ENCODE assay signal across 8 mouse cellular contexts in the genomic region with DNA sequence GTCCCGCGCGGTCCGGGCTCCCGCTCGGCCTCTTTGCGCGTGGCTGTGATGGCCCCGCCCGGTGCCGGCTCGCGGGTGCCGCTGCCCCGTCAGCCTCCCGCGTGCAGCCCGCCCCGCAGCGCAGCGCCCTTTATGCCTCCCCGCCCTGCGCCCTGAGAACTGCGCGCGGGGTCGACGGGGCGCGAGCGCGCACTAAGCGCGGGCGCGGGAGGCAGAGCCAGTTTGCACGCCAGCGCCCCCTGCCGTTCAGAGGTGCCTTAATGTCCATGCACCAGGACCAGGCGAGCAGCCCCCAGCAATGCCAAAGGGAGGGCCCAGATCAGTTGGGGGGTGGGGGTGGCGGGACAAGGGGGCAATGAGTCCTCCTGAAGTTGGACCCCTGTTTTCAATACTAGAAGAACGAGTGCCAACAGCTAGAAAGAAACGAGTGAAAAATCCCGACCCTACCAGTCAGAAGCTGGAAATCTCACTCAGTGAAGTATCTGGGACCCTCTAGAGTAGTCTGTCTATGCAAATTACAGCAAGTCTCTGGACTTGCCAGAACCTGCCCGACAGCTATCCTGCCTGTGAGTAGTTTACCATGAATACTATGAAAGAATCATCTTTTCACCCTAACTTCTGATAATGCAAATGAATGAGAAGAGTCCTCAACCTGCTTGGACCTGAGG. TPM values are rescaled to one million over a fixed set of nuclear protein-coding genes. Genes with fewer than 3 reads are reported as not detected.
A peak's percentile ranks its signal among the peaks of the same experiment; 100 is the strongest.
DNase-seq lines count a peak whose midpoint lies in the region; ATAC-seq and TF ChIP-seq lines count a peak whose summit lies in the region.

A gene (minus strand): TSS at position 151 of the 668 bp plus-strand sequence.

- H3K4me3 ChIP-seq in intestine, postnatal 0 days (ENCODE audit: low read depth, low read length): peak within 1 kb of the TSS; percentile 90
- peak within 1 kb of the TSS; percentile 97 for H3K4me3 ChIP-seq in midbrain, embryonic 10.5 days

- no peaks in the 10 kb centered on the region for H3K9me3 ChIP-seq in intestine, postnatal 0 days (ENCODE audit: control insufficient read depth)
- no peaks in the 10 kb centered on the region for H3K9me3 ChIP-seq in midbrain, embryonic 10.5 days (replicated peaks)

- H3K36me3 ChIP-seq in intestine, postnatal 0 days (ENCODE audit: control insufficient read depth, insufficient read depth): no peaks in the 10 kb centered on the region
- H3K36me3 ChIP-seq in midbrain, embryonic 10.5 days: peaks cover 18% of the 10 kb centered on the region

- WGBS in intestine, postnatal 0 days: under 1% methylated on average over 45 of the region's 45 CpGs
- WGBS in midbrain, embryonic 10.5 days: 1% methylated on average over 45 of the region's 45 CpGs

- H3K27ac ChIP-seq in intestine, postnatal 0 days (ENCODE audit: low read depth, low read length): peak within 1 kb of the TSS; percentile 50; the same call in 1 of the 2 replicates
- H3K27ac ChIP-seq in midbrain, embryonic 10.5 days (replicated peaks): peak within 1 kb of the TSS; percentile 99

- H3K9ac ChIP-seq in intestine, postnatal 0 days (ENCODE audit: low read depth, low read length): peak within 1 kb of the TSS; percentile 67

- DNase-seq in adrenal gland, postnatal 10 days: peak; percentile 98
- DNase-seq in embryo, embryonic 9.5 days (ENCODE audit: extremely low spot score): peak; percentile 90
- no peak for DNase-seq in gonadal fat pad, adult 2 months (ENCODE audit: low read depth)
- peak; percentile 90 to 91 for DNase-seq in left cerebral cortex, postnatal 36 days (ENCODE audit: low spot score in 2 of 2)
- DNase-seq in midbrain, embryonic 10.5 days (ENCODE audit: low spot score): peak; percentile 90
- peak; percentile 100 for DNase-seq in right cerebral cortex, postnatal 4 days
- DNase-seq in yolk sac, embryonic 10.5 days (ENCODE audit: low spot score): peak; percentile 66

- peak; percentile 93 for TF ChIP-seq CTCF in intestine, postnatal 0 days (IDR thresholded peaks at IDR 0.05; ENCODE audit: low read depth)

- H3K27me3 ChIP-seq in intestine, postnatal 0 days (replicated peaks; ENCODE audit: control insufficient read depth, insufficient read depth, low read length): no peaks in the 10 kb centered on the region
- H3K27me3 ChIP-seq in midbrain, embryonic 10.5 days (ENCODE audit: low read depth, poor library complexity, severe bottlenecking): no peaks in the 10 kb centered on the region; the same call in 1 of the 2 replicates

- ATAC-seq in intestine, postnatal 0 days: peak; percentile 84

- peak within 1 kb of the TSS; percentile 97 for H3K4me2 ChIP-seq in intestine, postnatal 0 days (replicated peaks; ENCODE audit: low read depth)

- intact Hi-C loops in left cerebral cortex, postnatal 36 days (cut with DNase I): loop anchor here (2.0 to 5.0 kb wide), 2 partner anchors 38 to 102 kb away; no protein-coding TSS in a partner anchor

- H3K4me1 ChIP-seq in intestine, postnatal 0 days (replicated peaks; ENCODE audit: control insufficient read depth, insufficient read depth, low read length): no peaks in the 10 kb centered on the region
- H3K4me1 ChIP-seq in midbrain, embryonic 10.5 days: peaks cover 48% of the 10 kb centered on the region

RNA-seq across cellular contexts. Expression of the gene that starts here (rescaled TPM):
- total RNA-seq in adrenal gland, postnatal 10 days (2021): 10 to 100 TPM; 32.3 to 48.8 TPM
- 11.3 and 16.4 TPM in 2 replicates for polyA plus RNA-seq in gonadal fat pad, adult 2 months (2012; rRNA removed)
- polyA plus RNA-seq in intestine, postnatal 0 days (2015; fragmentation: Nextera tagmentation; extraction: Ambion mirVana): 4.4 and 5.5 TPM in 2 replicates
- total RNA-seq in left cerebral cortex, postnatal 36 days (2021): 10 to 100 TPM; 31.7 to 31.9 TPM
- 35.5 and 35.6 TPM in 2 replicates for polyA plus RNA-seq in midbrain, embryonic 10.5 days (2016; fragmentation: Nextera tagmentation; extraction: Ambion mirVana)
